Mouse (Mus musculus): Measurements from ENCODE around the gene Pigyl.
"Not testable (repeated sequence)": the region's sequence is repeated elsewhere in the genome, so short reads cannot be mapped to it uniquely, and the experiment has no call there.

The Pigyl gene

GRCm38 (mm10) chr9:22138480-22138879 lies 18.2 kb upstream of the Pigyl start:
- DNase-seq (ENCODE audit: low read depth, low spot score) = no peak

DNA sequence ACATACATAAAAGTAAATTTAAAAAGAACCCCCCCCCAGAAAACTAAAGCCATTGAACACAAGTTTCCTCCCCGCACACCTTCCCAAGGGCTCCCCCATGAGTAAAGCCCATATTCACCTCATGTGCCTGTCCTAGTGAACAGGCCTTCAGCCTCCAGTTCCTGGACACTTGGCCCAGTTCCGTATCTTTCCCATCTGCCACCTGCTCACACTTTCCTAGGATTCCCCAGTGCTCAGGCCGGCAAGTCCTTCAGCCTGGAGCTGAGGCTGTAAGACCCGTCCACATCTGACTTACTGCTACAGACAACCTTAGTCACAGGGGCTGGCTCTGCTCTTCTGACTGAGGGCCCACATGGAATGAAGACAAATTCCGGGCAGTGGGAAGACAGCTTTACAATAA lies 16.9 kb upstream of the Pigyl start:
- no peak for DNase-seq (ENCODE audit: low read depth, low spot score)

DNA sequence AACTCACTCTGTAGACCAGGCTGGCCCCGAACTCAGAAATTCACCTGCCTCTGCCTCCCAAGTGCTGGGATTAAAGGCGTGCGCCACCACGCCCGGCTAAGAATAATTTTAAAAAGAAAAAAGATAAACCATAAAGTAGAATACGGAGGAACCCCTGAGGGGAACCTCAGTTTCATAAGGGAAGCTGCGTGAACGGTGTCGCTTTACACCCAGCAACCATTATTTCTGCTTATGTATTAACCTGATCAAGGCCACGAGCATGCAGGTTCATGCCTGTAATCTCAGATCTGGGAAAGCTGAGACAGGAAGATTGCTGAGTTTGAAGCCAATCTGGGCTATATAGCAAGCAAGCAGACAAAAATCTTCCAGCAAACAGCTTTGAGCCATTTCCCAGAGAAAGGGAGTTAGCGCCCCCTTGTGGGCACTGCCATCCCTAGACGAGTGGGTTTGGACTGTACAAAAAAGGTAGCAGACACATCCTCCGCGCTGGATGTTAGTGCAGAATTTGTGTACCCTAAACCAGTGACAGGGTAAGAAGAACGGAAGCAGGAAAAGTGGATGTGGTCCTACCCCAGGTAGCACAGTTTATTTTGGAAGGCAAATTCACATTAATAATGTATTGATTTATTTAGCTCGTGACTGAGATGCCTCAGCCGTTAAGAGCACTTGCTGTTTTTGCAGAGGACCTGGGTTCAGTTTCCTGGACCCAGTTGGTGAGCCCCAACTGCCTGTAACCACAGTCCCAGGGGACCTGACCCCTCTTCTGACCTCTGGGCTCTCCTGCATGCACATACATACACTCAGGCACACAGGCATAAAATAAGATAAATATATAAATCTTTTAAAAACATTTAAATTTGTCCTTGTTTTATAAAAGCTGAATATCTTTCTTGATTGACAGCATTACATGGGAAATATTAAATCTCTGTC lies 13.3 kb upstream of the Pigyl start:
- no peak for DNase-seq (ENCODE audit: low read depth, low spot score)

DNA sequence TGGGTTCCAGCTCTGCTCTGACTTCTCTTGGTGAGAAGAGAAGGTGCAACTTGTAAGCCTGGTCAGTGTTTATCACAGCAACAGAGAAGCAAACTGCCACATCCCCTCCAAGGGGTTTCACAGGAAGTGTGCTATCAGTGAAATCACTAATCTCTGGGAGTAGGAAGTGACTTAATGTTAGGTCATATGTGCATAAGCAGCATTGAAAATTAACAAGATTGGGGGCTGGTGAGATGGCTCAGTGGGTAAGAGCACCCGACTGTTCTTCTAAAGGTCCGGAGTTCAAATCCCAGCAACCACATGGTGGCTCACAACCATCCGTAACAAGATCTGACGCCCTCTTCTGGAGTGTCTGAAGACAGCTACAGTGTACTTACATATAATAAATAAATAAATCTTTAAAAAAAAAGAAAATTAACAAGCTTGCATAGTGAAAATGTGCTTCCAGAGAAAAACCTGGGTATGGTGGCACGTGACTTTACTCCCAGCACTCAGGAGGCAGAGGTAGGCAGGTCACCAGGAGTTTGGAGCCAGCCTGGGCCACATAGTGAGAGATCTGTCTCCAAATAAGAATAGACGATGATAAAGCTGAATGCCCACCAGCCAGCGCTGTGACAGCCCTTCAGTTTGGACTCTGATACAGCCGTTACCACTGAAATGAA lies 12.2 kb upstream of the Pigyl start:
- DNase-seq (ENCODE audit: low read depth, low spot score) = no peak

GRCm38 (mm10) chr9:22149426-22150248 lies 7.0 kb upstream of the Pigyl start:
- no peak for DNase-seq (ENCODE audit: low read depth, low spot score)

DNA sequence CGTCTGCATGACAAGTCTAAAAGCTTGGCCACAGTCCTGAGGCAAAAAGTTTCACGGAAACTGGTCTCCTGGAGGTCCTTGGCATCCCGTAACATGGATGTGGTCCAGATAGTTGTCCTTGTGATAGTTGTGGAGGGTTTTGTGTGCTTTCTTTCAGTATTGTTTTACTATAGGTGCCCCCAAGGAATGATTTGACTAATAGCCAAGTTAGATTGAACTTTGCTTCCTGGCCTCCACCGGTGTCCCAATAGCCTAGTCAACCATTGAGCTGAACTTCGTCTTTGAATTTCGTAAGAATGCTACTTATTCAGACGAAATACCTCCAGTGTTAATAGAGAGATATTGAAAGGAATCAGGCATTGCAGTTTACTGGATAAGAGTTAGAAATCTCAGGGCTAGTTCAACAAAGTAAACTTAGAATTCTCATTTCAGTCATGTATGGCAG lies 6.4 kb upstream of the Pigyl start:
- not testable (repeated sequence) for DNase-seq (ENCODE audit: low read depth, low spot score)

GRCm38 (mm10) chr9:22150946-22151345 lies 5.7 kb upstream of the Pigyl start:
- no peak for DNase-seq (ENCODE audit: low read depth, low spot score)

DNA sequence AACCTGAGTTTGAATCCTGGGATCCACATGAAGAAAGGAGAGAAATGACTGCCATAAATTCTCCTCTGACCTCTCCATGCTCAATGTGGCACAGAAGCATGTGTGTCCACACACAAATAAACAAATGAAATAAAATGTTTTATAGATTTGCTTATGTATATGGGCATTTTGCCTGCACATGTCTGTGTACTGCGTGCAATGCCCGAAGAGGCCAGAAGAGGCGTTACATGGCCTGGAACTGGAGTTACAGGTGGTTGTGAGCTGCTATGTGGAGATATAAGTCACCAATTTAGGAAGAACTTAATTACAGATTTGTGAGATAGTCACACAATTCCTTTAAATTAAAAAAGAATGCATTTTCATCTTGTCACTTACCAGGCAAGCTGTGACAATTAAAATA lies 2.8 kb upstream of the Pigyl start:
- DNase-seq (ENCODE audit: low read depth, low spot score) = no peak

DNA sequence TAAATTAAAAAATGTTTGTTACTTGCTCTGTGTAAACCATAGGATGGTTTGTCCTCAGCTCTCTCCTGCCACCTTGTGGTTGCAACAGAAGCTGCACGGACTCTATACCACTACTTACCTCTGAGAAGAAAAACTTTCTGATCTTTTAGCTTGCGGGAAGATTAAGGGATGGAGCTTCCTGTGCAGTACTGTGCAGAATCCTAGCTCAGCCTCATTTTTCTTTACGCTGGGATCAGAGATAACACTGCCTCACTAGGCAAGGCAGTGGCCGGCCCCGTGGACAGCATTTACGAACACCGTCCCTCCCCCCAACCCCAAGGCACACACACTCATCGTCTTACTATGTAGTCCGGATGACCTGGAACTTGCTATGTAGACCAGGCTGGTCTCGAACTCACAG lies 1.0 kb upstream of the Pigyl start:
- DNase-seq (ENCODE audit: low read depth, low spot score) = no peak

- DNase-seq (ENCODE audit: low read depth, low spot score) = no peak
Measured at GRCm38 (mm10) chr9:22157516-22158265, 1.0 kb downstream of the Pigyl start.

GRCm38 (mm10) chr9:22161299-22161698 lies 4.7 kb downstream of the Pigyl start:
- DNase-seq (ENCODE audit: low read depth, low spot score) = no peak

DNA sequence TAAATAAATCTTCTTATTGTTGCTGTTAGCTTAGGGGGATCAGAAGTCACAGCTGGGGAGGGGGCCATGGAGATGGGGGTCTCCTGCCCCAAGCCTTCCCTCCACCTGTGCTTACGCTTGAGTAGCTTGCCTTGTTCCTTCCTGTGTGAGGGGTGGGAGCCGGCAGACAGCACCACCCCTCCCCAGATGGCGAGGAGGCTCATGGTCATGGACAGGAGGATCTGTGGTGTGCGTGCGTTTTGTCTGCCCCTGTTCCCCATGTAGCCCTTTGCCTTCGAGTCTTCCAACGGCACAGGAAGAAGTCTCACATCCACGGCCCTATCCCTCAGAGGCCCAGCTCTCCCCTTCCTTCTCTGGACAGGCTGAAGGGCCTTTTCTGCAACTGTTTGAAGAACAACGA lies 5.7 kb downstream of the Pigyl start:
- DNase-seq (ENCODE audit: low read depth, low spot score) = no peak

- no peak for DNase-seq (ENCODE audit: low read depth, low spot score)
Measured at GRCm38 (mm10) chr9:22162912-22163311, 6.3 kb downstream of the Pigyl start.

DNA sequence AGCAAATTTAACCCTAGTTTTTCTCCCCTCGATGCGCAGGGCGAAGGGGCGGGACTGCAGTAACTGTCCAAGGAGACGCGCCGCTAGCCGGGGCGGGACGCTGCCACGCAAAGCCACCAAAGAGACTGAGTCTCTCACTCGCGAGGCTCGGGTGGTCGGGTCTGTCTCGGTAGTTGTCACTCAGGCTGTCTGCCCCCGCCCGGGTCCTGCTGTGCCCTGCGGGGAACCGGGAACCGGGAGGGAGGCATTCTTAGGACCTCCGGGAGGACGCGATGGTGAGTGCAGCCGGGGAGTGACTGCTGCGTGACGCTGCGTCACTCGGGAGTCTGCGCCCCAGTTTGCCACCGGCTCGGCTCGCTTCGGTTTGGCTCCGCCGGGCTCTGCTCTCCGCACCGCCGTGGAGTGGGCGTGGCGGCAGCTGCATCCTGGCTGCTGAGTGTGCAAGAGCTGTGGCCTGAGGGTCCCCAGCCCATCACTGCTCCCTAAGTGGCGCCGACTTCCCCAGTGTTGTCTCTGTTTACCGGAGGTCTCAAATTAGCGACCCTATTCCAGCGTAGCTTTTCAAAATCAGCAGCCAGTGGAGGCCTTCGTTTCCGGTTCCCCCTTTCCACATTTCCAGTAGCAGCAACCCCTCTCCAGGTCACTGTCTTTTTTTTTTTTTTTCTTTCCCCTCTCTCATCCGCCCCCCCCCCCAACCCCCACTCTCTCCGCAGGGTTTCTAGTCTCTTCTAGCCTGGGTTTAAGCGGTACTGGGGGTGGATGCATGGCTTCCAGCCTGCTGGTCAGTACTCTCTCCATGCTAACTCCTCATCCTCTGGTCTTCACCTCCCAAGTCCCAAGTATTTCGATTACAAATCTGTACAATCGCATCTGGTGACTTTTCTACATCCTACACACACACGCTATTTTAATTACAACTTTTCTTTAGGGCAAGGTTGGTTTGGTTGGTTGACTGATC lies 8.3 kb downstream of the Pigyl start:
- no peak for DNase-seq (ENCODE audit: low read depth, low spot score)

GRCm38 (mm10) chr9:22165964-22166363 lies 9.3 kb downstream of the Pigyl start:
- DNase-seq (ENCODE audit: low read depth, low spot score) = no peak

- no peak for DNase-seq (ENCODE audit: low read depth, low spot score)
Measured at GRCm38 (mm10) chr9:22166686-22167085, 10.0 kb downstream of the Pigyl start.

GRCm38 (mm10) chr9:22167751-22168150 lies 11.1 kb downstream of the Pigyl start:
- no peak for DNase-seq (ENCODE audit: low read depth, low spot score)

DNA sequence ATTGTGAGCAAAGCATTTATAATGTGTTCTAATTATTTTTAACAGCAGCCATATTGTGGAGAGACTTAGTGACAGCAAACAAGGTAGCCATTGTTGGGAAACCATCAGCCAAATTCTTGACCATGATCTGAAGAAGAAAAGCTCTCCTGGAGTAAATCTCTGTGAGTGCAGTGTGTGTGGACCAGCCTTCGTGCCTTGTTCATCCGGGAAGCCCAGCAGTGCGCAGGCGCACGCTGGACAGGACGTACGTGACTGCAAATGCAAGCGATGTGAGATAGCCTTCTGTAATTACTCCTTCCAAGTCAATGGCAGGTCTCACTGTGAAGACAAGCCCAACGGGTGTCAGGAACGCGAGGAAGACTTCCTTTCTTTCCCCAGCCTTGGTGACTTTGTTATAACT lies 12.7 kb downstream of the Pigyl start:
- no peak for DNase-seq (ENCODE audit: low read depth, low spot score)

DNA sequence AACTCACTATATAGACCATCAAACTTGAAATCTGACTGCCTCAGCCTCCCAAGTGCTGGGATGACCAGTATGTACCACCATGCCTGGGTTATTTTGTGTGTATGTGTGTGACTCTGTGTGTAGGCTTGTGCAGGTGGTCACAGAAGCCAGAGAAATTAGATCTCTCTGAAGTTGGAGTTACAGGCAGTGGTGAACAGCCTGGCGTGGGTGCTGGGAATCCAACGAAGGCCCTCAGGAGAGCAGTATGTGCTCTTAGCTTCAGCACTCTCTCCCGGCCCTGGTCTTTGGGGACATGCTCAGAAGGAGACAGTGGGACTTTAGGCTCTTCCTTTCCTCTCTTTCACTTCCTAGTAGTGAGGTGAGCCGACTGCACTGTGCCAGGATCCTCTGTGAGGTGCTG lies 15.7 kb downstream of the Pigyl start:
- no peak for DNase-seq (ENCODE audit: low read depth, low spot score)

DNA sequence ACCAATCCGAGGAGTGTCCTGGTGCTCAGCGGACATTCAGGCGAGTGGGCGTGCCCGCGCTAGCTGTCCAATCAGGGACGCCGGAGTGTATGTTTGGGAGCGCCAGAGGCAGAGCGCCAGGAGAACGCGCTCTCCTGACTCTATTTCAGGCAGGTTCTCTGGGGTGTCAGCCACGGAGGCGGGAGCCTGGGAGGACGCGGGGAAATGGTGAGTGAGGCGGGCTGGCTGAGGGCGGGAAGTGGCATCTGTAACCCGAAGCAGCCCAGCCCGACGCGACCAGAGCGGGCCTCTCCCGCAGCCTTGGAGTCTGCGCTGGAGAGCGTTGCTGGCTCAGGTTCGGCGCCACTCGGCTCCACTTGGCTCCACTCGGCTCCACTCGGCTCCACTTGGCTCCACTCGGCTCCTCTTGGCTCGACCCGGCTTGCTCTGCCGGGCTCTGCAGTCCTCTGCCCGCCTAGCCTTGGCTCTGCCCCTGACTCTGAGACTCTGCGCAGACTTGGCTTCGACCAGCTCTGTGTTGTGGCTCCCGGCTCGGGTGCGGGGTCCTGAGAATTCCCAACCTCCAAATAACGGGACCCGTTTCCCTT lies 31.5 kb downstream of the Pigyl start, which contains the start of gene Zfp872:
TSS of gene Zfp872 (plus strand) at position 66 of the 587 bp plus-strand sequence.
- DNase-seq (ENCODE audit: low read depth, low spot score) = no peak
